Mouse (Mus musculus) left cerebral cortex, postnatal 36 days (tissue): ENCODE measurements around the gene Zfp354c. TPM values are rescaled to one million over a fixed set of nuclear protein-coding genes. Genes with fewer than 3 reads are reported as not detected.
A peak's percentile ranks its signal among the peaks of the same experiment; 100 is the strongest.

Source experiments
- DNase-seq, 2 experiments: peaks; one replicate each; pipeline ENCODE4 v3.0.0; 2021 to 2022; ENCODE audit warnings: low spot score in 2 of 2, mixed read lengths in 1 of 2
- intact Hi-C: fragments of 180-260 bp; cut with DNase I; formaldehyde crosslinking; loops from one replicate; pipeline ENCODE4 v1.15.1; 2025
- total RNA-seq, 2 experiments: library from RNA; stranded (reverse); gene quantifications; 2 replicates each; pipeline ENCODE4 v1.2.3; 2021

The Zfp354c gene
- 10 to 100 TPM; 43.2 to 45.9 TPM for total RNA-seq

DNA sequence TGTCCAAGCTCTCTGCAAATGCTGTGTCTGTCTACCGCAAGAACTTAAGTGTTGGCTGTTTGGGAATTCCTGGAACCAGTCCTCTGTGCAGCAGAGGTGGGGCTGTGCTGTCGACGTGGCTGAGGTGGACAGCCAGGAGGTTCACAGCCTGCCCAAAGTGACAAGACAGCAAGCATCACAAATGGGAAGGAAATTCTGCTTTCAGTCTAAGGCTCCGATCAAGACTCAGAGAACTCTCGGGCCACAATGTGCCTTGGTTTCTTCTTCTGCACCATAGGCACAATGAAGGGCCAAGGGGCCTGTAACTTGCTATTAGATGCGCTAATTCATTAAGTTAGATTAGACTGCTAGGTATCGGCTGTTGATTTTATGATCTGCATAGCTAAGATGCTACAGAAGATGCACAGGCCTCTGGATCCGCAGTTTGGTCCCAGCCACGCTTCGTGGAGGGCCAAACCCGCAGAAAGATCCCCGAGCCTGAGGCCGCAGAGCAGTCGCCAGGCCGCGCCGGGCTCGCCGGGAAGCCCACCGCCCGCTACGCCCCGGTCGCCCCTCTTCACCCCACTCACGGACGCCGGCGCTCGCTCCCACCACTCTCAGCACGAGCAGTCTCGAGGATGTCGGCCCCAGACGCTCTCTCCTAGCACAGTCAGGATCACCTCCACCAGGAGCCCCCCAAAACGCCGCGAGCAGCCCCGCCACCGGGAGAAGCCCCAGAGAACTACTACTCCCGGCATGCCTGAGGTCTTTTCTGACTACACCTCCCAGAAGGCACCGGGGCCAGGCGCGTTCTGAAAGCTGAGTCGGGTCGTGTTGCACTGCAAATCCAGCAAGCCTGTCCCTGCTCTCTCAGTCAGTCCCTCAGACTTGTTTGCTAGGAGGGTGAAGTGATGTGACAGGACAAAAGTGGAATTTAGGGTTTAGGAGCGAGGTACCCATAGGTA lies at the start of gene Zfp354c:
Gene Zfp354c (minus strand): TSS at position 715 of the 944 bp plus-strand sequence.
- intact Hi-C loops, result loop anchor here (1.0 to 5.0 kb wide), 2 partner anchors 14 to 105 kb away; partner anchors contain the start of genes Zfp354b and Zfp879
- peak; percentile 86 to 88 for DNase-seq

DNA sequence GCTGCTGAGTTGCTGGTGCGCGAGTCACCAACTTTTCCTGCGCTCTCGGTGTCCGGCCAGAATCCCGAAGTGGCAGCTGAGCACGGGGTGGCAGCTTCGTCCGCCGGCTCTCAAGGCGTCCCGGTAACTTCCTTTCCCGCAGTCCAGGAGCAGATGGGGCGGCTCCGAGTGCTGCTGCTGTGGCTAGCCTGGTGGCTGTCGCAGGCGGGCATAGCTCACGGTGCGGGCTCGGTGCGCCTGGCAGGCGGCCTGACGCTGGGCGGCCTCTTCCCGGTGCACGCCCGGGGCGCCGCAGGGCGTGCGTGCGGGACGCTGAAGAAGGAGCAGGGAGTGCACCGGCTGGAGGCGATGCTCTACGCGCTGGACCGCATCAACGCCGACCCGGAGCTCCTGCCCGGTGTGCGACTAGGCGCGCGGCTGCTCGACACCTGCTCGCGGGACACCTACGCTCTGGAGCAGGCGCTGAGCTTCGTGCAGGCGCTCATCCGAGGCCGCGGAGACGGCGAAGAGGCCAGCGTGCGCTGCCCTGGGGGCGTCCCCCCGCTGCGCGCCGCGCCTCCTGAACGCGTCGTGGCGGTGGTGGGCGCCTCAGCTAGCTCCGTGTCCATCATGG lies 23.6 kb upstream of the Zfp354c start:
- DNase-seq, result peak in 1 of 2 experiments; percentile 36
- intact Hi-C loops, result no loop called here

DNA sequence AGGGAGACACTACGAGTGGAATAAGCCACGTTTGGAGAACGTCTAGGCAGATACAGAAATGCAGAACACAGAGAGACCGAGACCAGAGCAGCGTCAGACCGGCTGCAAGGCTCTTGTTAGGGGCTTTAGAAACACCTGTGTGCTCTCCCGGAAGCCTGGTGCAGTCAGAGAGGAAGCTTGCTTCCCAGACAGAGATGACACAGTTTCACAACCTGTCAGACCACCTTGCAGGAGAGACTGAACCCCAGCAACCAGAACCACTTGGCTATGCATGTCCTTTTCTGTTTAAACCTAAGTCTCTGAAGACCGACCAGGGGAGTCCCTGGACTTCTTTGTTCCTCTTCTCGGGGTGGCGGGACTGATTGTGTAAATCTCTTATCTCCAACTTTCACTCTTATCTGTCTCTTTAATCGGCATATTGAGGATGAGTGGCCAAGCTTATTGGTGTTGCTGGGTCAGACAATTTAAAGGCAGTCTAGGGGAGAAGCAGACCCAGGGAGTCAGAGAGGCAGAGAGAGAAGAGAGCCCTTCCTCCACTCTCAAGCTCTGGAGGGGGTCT lies 22.7 kb upstream of the Zfp354c start, which contains the start of gene Grm6:
Gene Grm6 (plus strand): TSS at position 509 of the 559 bp plus-strand sequence.
- DNase-seq, result no peak
- intact Hi-C loops, result no loop called here

DNA sequence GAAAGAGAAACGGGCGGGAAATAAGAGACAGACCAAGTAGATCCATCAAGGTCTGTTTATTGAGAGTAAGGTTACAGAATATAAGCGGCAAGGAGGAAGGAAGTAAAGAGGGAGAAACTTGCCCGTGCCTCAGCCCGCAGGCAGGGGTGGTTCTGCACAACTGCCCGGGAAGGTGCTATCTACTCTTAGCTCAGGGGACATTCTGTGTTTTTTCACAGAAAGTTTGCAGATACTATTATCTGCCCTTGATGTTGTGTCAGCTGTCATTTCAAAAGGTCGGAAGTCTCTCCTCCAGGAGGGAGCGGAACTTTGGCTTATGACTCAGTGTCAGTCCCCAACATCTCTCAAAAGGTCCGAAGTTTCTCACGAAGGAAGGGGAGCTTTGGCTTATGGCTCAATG lies 21.8 kb upstream of the Zfp354c start:
- intact Hi-C loops, result no loop called here
- no peak for DNase-seq

DNA sequence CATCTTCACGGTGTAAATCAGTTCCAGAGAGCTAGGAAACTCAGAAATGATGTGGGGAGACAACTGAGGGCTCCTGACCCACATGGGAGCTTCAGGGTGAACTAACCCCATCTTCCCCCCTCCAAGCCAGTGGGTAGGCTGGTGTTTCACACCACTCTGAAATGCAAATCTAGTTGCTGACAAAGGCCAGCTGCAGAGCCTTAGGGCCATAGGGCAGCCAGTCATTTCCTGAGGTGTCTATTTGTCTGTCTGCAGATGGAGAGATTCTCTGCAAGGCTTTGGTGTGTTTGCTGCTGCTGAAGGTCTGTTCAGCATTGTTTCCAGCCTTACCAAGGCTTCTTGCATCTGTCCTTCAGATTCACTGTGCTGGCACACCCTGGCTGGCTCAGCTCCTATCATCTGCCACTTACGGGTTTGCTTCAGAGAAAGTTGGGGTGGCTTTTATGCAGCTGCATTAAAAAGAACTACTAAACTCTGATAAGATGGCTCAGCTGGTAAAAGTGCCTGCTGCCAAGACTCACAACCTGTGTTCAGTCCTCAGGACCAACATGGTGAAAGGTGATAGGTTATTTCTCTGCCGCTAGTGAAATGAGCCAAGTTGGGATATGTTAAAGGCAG lies 21.1 kb upstream of the Zfp354c start:
- intact Hi-C loops, result no loop called here
- DNase-seq, result no peak

DNA sequence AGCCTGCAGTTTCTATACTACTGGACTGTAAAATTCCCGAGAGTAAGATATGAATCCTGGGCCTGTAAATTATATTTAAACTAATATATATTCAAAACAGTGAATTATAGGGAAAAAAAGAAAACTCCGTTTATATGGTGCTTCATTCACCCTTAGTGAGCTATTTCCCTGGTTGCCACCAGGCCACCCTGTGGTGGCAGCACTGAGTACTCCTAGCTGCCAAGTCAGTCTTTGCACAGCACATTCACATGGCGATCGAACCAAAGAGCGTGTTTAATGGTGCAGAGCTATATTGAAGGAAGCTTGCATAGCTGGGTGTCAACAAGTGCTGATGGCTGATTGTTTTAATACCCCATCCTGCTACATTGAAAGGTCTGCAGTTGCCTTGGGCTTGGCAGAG lies 19.5 kb upstream of the Zfp354c start:
- DNase-seq, result no peak
- intact Hi-C loops, result no loop called here

DNA sequence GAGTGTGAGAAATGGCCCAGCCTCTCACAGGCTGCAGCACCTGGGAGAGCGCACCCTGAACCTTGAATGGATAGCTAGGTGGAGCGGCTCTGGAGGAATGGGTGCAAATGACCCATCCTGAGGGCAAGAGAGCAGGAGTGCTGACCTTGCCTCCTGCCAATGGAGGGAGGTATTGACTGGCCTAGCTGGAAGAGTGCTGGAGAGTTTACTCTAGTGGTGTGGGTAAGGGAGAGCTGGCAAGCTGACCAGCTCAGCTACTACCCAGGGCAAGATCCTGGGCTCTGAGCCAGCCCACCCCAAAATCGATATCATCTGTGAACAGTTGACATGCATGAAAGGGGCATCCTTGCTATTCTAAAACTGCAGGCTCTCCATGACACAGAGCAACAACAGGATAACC lies 18.4 kb upstream of the Zfp354c start:
- intact Hi-C loops, result no loop called here

DNA sequence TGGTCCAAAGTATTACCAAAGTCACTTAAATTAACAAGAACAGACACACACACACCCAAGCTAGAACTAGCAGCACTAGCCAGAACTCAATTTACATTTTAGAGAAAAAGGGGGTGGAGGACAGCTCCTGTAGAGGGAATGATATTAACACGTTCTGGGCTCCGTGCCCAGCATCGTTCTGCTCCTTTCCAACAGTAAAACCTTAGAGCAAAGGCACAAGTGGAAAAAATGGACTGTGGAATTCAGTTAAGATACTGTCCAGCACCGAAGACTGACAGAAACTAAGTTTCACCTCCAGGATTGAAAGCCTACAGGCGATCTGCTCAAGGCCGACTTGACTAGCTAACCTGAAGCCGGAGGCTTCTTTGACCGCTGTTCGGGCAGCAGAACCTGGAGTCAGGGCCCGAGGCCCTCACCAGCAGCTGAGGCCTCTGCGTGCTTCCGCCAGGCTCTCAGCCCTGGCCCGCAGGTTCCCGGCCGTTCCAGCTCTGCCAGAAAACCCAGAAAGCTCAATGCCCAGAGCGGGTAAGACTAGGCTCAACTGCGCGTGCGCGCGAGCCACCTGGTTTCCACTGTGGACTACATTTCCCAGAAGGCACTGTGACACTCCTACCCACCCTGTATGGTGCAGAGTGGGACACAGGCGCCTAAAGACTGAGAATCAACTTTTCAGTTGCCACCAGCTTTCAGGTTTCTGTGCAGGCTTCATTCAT lies 13.7 kb upstream of the Zfp354c start, which contains the start of gene Zfp879:
Gene Zfp879 (minus strand): TSS at position 530 of the 713 bp plus-strand sequence.
- peak; percentile 93 to 95 for DNase-seq
- intact Hi-C loops, result loop anchor here (1.0 to 2.0 kb wide), 2 partner anchors 14 to 46 kb away; partner anchors contain the start of genes Zfp354c and Zfp454

More for the DNA sequence above, 18.4 kb upstream of the Zfp354c start:
- no peak for DNase-seq

DNA sequence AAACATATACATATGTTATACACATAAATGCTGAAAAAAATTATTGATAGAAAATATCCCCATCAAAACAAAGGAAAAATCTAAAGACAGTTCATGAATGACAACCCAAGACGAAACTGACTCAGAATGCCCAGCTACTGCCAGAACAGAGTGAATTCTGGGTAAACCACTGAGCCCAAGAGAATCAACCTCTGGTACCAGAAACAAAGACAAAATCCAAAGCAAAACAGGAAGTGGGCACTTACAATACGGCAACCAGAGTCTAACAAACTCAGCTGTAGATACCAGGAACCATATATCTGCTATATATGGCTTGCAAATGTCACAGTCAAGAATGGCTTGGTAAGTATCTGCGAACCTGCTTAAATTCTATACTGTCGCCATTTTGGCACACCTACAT lies 8.2 kb upstream of the Zfp354c start:
- DNase-seq, result no peak
- intact Hi-C loops, result no loop called here

DNA sequence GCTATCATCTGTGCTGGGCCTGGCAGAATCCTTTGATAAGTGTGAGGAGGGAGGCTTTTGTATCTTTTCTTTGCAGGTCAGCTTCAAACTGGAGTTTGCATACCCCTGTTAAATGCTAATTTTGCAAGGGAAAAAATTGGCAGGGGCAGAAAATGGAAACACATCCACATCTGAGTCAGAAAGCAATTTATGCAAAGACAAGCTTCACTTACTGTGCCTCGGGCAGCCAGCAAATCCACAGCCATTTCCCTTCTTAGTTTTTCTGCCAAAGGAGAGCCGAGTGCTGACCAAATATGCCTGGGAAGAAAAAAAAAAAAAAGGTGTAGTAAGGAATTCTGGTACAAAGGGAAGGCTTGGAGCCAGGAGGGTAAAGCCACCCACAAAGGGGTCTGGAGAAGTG lies 1.3 kb downstream of the Zfp354c start:
- intact Hi-C loops, result loop anchor here (5.0 kb wide), 1 partner anchor 106 kb away; the partner anchor contains the start of gene Zfp354b
- DNase-seq, result no peak

DNA sequence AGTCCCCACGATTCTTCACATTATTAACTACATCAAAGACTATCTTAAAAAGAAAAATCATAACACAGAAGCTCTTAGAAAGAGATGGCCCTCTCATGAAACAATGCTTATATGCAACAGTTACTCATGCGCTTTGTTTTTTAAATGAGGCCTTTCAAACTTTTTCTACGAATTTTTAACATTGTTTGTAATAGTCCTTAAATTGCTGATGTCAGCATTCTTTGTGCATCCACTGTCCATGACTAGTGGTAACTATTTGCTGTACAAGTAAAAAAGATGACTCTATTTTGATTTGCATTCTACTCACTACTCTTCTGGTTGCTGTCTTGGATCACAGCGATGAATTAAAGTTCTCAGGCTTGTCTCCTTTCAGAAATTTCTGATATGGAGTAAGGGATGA lies 13.3 kb downstream of the Zfp354c start:
- intact Hi-C loops, result no loop called here
- DNase-seq, result no peak

DNA sequence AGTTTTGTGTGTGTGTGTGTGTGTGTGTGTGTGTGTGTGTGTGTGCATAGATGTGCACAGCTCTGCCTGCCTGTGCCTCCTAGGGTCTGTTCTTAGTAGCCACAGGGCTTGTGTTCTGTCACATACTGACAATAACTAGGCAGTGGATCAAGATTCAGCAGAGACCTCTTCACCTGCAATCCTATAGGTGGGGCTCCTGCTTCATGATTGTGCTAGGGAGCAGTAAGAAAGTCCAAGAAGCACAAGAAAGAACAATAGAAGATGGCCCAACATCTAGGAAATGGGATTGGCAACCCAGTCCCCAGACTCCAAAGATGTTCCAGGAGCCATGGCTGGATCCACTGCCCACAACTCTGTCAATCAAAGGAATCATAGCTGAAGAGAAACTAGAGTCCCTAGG lies 28.7 kb downstream of the Zfp354c start:
- intact Hi-C loops, result no loop called here
- DNase-seq, result no peak

DNA sequence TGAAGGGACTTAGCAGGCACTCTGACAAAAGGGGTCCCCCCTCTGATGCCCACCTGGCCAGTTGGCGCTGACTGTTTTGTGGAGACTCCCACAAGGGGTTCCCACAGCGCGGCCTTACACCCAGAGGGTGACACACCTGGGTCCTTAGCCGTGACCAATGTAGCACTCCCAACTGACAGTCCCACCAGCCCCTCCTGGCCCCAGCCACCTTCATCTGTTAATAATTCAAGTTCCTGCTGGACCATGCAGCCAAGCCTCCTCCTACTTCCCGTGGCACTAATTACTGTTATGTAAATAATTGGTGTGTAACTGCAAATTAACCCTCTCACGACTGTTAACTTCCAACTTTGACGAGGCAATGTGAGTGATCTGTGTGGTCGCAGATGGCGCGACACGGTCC lies 29.9 kb downstream of the Zfp354c start:
- intact Hi-C loops, result no loop called here
- DNase-seq, result no peak

DNA sequence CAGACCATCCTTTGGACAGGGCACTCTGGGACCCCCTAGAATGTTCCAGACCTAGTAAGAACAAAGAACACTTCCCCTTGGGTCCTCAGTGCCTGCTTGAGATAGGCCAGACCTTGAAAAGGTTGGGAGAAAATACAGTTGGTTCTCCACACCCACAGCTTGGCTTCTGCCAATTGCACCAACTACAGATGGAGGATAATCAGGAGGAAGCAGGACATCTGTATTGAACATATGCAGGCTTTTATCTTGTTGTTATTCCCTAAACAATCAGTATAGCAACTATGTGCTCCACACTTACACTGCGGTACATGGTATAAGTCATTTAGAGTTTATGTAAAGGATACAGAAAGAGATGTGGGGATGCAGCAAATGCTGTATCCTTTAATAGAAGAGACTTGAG lies 56.5 kb downstream of the Zfp354c start:
- intact Hi-C loops, result no loop called here
- no peak for DNase-seq

DNA sequence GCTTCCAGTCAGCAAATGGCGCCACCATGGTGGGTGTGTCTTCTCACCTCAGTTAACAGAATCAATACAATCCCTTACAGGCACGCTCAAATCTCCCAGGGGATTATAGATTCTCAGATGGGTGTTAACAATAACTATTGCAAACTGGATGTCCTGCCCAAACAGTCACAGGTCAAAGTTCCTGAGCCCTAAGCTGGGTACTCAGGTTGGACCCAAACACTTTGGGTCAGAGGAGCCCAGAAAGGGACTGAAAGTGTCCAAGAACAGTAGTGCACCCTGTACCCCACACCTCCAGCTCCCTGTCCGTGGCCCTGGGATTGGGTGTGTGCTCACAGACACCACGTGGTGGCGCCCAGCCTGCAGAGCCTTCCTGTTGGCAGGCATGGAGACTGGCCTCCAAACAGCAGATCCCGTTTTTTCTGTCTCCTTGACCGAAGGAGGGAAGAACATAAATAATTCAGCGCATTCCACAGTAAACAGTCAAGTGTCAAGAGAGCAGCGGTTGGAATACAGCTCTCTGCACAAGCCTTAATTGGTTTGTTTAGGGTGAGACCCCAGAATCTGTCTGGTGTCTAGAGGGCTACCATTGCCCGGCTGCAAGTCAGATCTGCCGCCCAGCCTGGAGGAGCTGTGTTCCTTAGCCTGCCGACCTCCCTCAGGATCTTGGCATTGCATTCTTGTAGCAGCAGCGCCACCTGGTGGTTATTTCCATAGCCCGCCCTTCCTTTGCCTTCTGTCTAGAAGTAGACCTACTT lies 58.4 kb downstream of the Zfp354c start:
- peak; percentile 79 to 88 for DNase-seq
- intact Hi-C loops, result loop anchor here (2.0 to 5.0 kb wide), 2 partner anchors 167 to 326 kb away; partner anchors contain the start of gene Adamts2

DNA sequence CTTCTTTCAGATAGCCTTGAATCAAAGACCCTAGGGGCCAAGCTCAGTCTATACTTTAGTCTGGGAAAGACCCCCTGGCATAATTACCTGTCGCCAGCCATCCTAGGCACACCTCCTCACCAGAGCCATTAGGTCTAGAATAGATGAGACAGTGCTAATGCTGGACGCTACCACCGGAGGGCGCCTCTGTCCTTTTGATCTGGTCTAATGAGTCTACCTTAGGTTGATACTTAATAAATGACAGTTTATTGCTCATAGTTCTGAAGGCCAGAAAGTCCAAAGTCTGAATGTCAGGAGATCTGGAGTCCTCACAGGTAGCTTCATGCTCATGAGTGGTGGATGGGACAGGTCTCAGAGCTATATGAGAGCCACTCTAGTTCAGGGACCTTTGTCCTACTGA lies 60.5 kb downstream of the Zfp354c start:
- DNase-seq, result no peak
- intact Hi-C loops, result loop anchor here (5.0 kb wide), 1 partner anchor 165 kb away; the partner anchor contains the start of gene Adamts2

DNA sequence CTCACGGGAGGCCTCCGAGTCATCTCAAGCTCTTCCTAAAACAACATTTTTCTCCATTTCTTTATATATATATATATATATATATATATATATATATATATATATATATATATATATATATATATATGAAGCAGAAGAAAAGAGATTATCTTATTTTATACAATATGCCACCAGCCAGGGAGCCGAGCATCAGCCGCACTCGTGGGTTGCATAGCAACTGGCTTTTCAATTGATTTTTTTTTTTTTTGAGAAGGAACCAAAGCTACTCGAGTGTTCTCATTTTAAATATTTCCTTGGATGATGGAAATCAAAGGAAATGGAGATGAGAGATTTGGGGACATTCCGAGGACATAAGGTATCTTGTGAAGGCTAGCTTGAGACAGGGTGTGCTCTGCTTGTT lies 61.1 kb downstream of the Zfp354c start:
- intact Hi-C loops, result loop anchor here (5.0 kb wide), 1 partner anchor 164 kb away; the partner anchor contains the start of gene Adamts2
- no peak for DNase-seq
